Mouse (Mus musculus) heart, adult 2 months (tissue): Measurements from ENCODE around the gene Dscaml1. TPM values are rescaled to one million over a fixed set of nuclear protein-coding genes. Genes with fewer than 3 reads are reported as not detected.

Experiments used
- DNase-seq, 2 experiments: peaks; one replicate each; pipeline ENCODE4 v3.0.0; 2021
- H3K27ac ChIP-seq: fragments of 200-600 bp; 2 replicates; pipeline ENCODE4 v1.8.1; 2022
- H3K27me3 ChIP-seq: fragments of 200-500 bp; 2 replicates; pipeline ENCODE4 v1.6.1; 2012; ENCODE audit warnings: mild to moderate bottlenecking, low read length, inconsistent platforms, mixed read lengths; ENCODE audit not compliant: control insufficient read depth, insufficient read depth
- H3K36me3 ChIP-seq: fragments of 200-500 bp; 2 replicates; pipeline ENCODE4 v1.6.1; 2012; ENCODE audit warnings: low read length, inconsistent platforms; ENCODE audit not compliant: control insufficient read depth, insufficient read depth
- H3K4me1 ChIP-seq: fragments of 200-500 bp; 2 replicates; pipeline ENCODE4 v1.6.1; 2011; ENCODE audit warnings: low read length; ENCODE audit not compliant: control insufficient read depth, insufficient read depth
- H3K4me3 ChIP-seq: fragments of 200-600 bp; 2 replicates; pipeline ENCODE4 v1.8.1; 2022
- H3K79me2 ChIP-seq: fragments of 200-500 bp; replicated peaks from 2 replicates; pipeline ENCODE4 v1.6.1; 2012; ENCODE audit warnings: mild to moderate bottlenecking, inconsistent platforms, low read length, moderate library complexity, mixed read lengths; ENCODE audit not compliant: control insufficient read depth, insufficient read depth
- H3K9ac ChIP-seq: fragments of 200-500 bp; 2 replicates; pipeline ENCODE4 v1.6.1; 2012; ENCODE audit warnings: low read depth, mild to moderate bottlenecking, control low read depth, inconsistent platforms, low read length, mixed read lengths
- CTCF ChIP-seq: fragments of 200-600 bp; IDR thresholded peaks from 2 replicates; pipeline ENCODE4 v1.8.1; 2022; ENCODE audit warnings: antibody characterized with exemption, mild to moderate bottlenecking, moderate library complexity
- EP300 ChIP-seq: fragments of 200-500 bp; IDR thresholded peaks from 2 replicates; pipeline ENCODE4 v1.6.1; 2011; ENCODE audit warnings: low read depth, low read length, control low read depth; ENCODE audit not compliant: insufficient read depth
- POLR2A ChIP-seq: fragments of 200-500 bp; IDR thresholded peaks from 2 replicates; pipeline ENCODE4 v1.6.1; 2011; ENCODE audit warnings: mild to moderate bottlenecking, low read depth, low read length, control low read depth; ENCODE audit not compliant: insufficient read depth
- WGBS: fragments of 180-500 bp; shearing (Covaris S2); methylation state at CpG from one replicate; pipeline ENCODE4 v1.1.7; 2018; 5-methylcytosine and 5-hydroxymethylcytosine counted together
- intact Hi-C: fragments of 180-260 bp; cut with DNase I; formaldehyde crosslinking; loops from one replicate; pipeline ENCODE4 v1.15.1; 2025
- polyA plus RNA-seq: library from polyadenylated mRNA; depleted of rRNA; stranded (reverse); fragments of >200 nt; gene quantifications from 2 replicates; pipeline ENCODE4 v1.2.3, GENCODE M21; 2012
- total RNA-seq, 2 experiments: library from RNA; stranded (reverse); gene quantifications; 2 replicates each; pipeline ENCODE4 v1.2.3; 2021

Gene Dscaml1
- total and polyA plus RNA-seq, 3 experiments: 0.14 TPM; not detected in 2

DNA sequence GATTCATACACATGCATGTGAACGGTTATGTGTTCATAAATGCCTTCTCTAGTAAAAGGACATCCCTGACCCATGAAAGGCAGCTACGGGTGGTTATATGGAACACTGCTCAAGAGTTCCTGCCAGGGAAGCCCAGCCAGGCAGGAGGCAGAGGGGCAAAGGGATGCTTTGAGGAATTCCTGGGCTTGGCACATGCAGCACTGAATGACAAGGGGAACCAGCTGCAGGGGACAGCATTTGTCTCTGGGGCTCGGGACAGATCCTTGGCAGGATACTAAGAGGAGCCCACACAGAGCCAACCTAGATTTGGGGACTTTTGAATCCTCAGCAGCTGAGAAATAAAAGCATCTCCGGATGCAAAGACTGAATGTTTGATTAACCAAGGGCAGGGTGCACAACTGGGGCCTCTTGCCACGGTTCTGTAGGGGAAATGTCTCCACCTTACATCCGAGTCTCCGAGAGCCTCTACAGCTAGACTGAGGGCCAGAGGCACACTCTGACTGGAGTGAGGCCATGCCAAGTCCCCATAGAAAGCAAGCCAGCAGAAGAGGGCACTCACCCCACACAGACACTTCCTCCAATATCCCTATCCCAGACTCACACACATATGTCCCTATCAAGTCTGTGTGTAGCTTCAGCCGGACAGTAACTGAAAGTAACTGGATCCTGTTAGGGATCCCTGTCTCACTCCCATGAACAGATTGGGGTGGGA, 251.7 kb downstream of the Dscaml1 start:
- H3K4me3 ChIP-seq: no peak overlapping the region
- TF ChIP-seq POLR2A: no peak
- TF ChIP-seq CTCF: no peak
- no peak for TF ChIP-seq EP300
- WGBS: 60% methylated on average over 8 of the region's 8 CpGs
- intact Hi-C loops: no loop called here
- no peak overlapping the region for H3K27ac ChIP-seq
- no peaks in the 10 kb centered on the region for H3K4me1 ChIP-seq
- no peak for DNase-seq
- no peaks in the 10 kb centered on the region for H3K27me3 ChIP-seq
- H3K9ac ChIP-seq: no peak overlapping the region
- no peaks in the 10 kb centered on the region for H3K79me2 ChIP-seq
- H3K36me3 ChIP-seq: no peaks in the 10 kb centered on the region

DNA sequence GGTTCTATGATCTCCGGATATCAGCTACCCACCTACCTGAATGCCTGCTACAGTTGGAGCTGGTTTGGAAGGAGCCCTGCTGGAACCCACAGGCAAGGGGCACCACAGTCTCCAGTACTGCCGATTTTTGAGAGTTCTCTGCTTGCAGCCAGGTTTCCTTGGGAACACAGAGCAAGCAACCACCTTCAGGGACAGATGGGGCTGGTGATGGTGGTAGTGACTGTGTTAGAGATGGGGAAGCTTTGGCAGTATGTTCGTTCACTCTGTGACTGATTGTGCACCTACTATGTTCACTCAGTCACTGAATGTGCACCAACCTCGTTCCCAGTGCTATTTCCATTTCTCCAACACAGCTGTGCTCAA, 252.2 kb downstream of the Dscaml1 start:
- 66% methylated on average over 4 of the region's 4 CpGs for WGBS
- intact Hi-C loops: no loop called here
- no peak overlapping the region for H3K4me3 ChIP-seq
- H3K27ac ChIP-seq: no peak overlapping the region
- no peak overlapping the region for H3K9ac ChIP-seq
- DNase-seq: no peak
- H3K27me3 ChIP-seq: no peaks in the 10 kb centered on the region
- H3K79me2 ChIP-seq: no peaks in the 10 kb centered on the region
- no peaks in the 10 kb centered on the region for H3K36me3 ChIP-seq
- H3K4me1 ChIP-seq: no peaks in the 10 kb centered on the region
- TF ChIP-seq EP300: no peak
- no peak for TF ChIP-seq POLR2A
- TF ChIP-seq CTCF: no peak

DNA sequence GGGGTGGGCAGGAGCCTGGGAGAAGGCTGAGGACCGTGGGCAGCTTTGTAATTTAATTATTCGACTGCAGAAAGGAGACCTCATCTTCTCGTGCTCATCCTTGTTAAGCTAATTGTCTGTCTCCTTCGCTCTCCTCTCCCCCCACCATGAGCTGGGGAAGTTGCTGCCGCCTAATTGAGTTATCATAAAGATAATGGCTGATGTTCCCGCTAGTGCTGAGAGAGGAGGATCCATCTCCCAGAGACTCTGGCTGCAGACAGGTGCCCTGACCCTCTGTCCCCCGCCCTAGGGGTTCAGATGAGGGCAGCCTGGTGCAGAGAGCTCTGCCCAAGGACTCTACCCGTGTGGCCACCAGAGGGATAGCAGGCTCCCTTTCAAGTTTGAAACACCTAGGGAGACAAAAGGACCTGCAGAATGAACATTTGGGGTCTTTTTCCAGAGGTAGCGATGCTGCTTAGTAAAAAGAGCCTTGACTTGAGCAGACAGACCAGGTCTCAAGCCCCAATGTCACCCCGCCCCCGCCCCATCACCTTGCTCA, 256.1 kb downstream of the Dscaml1 start:
- 45% methylated on average over 11 of the region's 11 CpGs for WGBS
- Histone ChIP-seq H3K4me3 (no peak overlapping the region), H3K36me3 (no peaks in the 10 kb centered on the region), H3K79me2 (no peaks in the 10 kb centered on the region), H3K4me1 (no peaks in the 10 kb centered on the region), H3K9ac (no peak overlapping the region), H3K27me3 (no peaks in the 10 kb centered on the region), H3K27ac (no peak overlapping the region)
- TF ChIP-seq CTCF: no peak
- no peak for TF ChIP-seq EP300
- no peak for TF ChIP-seq POLR2A
- intact Hi-C loops: no loop called here
- no peak for DNase-seq

DNA sequence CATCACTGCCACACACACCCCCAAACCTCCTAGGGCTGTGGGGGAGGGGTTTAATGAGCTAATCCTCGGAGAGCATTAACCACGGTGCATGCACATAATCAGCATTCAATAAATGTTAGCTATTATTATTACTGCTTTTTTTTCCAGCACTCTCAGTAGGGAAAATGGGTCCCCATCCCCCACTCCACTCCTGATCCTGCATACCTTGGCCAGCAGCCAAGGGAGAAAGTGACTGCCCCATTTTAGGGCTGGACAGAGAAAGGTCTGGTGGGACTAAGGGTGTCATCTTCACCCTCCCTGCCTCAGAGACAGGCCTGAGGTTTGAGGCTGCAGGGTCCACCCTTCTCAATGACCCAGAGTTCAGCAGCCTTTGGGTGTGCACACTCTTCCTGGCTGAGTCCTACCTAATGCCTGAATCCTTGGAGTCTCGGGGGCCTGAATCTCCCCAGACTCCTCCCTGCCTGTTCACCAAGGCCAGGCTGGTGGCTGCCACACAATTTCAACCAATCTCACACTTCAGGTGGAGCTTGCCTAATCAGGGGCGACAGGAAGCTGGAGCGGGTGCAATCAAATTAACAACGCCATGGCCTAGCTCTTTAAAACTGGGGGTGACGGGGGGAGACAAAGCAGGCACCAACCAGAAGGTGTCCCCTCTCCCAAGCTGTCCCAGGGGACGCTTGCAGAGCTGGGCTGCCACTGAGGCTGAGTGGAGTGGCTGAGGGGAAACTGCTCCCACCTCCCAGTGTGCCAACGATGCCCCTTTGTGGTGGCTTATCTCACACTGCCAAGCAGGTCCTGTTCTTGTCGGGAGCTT, 267.2 kb downstream of the Dscaml1 start:
- Histone ChIP-seq H3K79me2 (no peaks in the 10 kb centered on the region), H3K27ac (no peak overlapping the region), H3K9ac (no peak overlapping the region), H3K4me1 (no peaks in the 10 kb centered on the region), H3K36me3 (no peaks in the 10 kb centered on the region), H3K4me3 (no peak overlapping the region), H3K27me3 (no peaks in the 10 kb centered on the region)
- intact Hi-C loops: no loop called here
- no peak for TF ChIP-seq POLR2A
- no peak for DNase-seq
- whole genome bisulfite sequencing: 32% methylated on average over 10 of the region's 10 CpGs

DNA sequence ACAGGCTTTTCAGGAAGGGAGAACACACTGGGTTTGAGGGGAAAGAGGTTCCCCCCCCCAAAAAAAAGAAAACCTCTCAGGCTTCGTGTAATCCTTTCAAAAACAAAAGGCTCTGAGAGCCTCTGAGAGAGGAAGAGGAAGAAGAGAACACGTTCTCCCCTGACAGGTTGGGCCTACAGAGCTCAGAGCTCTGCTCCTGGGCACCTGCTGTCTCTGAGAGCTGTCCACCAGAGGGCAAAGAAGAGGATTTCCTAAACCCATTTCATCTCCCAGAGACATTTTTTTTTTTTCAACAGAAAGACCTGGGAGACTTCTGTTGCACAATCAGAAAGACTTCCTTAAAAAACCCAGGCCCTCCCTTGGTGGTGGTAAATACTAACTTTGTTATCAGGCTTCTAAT, 267.8 kb downstream of the Dscaml1 start:
- Histone ChIP-seq H3K4me3 (no peak overlapping the region), H3K27ac (no peak overlapping the region), H3K4me1 (no peaks in the 10 kb centered on the region), H3K36me3 (no peaks in the 10 kb centered on the region), H3K79me2 (no peaks in the 10 kb centered on the region), H3K9ac (no peak overlapping the region), H3K27me3 (no peaks in the 10 kb centered on the region)
- no peak for DNase-seq
- intact Hi-C loops: no loop called here
- 37% methylated on average over 2 of the region's 2 CpGs for WGBS
- no peak for TF ChIP-seq CTCF
- no peak for TF ChIP-seq POLR2A
- TF ChIP-seq EP300: no peak

DNA sequence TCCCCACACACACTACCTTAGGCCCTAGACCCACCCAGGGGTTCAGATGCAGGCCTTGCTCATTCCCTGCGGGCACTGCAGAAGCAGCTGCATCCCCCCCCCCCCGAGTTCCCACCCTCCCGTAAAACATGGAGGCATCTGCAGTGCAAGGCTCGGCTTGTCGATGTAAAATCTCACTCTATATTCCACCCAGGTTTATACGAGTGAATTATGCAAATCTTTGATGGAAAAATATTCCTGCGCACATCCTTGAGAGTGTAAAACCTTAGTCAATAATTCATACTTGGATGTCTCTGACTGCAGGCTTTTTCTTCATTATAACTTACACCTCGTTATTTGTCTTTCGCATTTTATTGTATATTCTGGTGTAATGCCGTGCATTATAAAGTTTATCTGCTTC, 272.7 kb downstream of the Dscaml1 start:
- DNase-seq: no peak
- 83% methylated on average over 10 of the region's 10 CpGs for WGBS
- intact Hi-C loops: no loop called here

More for the DNA sequence above, 272.7 kb downstream of the Dscaml1 start:
- Histone ChIP-seq H3K9ac (no peak overlapping the region), H3K79me2 (no peaks in the 10 kb centered on the region), H3K27me3 (no peaks in the 10 kb centered on the region), H3K4me3 (no peak overlapping the region), H3K27ac (no peak overlapping the region), H3K36me3 (no peaks in the 10 kb centered on the region), H3K4me1 (no peaks in the 10 kb centered on the region)
- TF ChIP-seq CTCF (no peak), EP300 (no peak)
